Mouse (Mus musculus): Measurements from ENCODE around the gene Rbfox3.
A peak's percentile ranks its signal among the peaks of the same experiment; 100 is the strongest.

Rbfox3 gene

DNA sequence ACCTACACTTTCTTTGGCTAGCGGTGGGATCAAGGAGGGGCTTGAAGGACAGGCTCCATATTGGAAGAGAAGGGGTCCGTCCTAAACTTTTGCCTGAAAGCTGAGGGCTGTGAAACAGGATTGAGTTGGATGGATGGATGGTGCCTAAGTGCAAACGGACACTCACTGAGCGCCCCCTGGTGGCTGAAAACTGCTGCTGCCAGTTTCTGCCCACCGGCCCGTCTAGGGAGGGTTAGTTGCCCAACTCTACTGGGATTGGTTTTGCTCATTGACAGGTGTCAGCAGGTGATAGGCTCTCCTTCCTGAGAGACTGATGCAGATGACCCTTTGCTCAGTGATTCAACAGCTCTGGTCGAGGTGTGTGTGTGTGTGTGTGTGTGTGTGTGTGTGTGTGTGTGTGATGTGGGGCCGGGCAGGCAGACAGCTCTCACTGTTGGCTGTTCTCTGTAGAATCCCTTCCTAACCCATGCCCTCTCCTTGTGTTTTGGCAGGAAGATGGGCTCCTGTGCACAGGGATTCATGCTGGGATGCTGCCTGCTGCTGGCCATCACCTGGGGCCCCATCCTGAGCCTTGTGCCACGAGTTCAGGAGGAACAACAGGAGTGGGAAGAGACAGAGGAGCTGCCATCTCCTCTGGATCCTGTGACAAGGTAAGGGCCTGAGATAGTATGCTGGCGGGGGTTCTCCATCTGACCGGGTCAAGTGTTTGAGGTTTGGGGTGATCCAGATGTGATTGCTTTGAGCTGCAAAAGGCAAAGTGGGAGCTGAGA lies 468.0 kb downstream of the Rbfox3 start:
- DNase-seq (ENCODE audit: low read depth, low spot score) = peak; percentile 59

DNA sequence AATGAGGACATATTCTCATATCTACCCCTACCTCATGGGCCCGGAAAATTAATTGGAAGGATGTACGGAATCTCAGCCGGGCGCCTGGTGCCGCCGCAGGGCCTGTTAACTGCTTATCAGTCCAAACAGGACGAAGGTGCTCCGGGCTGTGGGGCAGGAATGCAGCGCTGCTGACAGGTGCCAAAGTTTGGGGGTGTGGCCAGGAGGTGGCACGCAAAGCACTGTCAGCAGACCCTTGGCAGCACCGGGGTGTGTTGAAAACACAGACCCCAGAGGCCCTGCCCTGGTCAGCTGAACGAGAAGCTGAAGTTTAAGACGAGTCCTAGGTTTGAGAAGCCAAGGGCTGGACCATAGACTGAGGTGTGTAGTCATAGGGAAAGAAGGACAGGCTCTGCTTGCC lies 468.7 kb downstream of the Rbfox3 start:
- no peak for DNase-seq (ENCODE audit: low read depth, low spot score)
